Mouse (Mus musculus) 416B (cell line): ENCODE measurements around the gene Btbd10.

Source experiments
- DNase-seq: peaks from one replicate; pipeline ENCODE4 v3.0.0; 2011; ENCODE audit warnings: low read depth

Gene Btbd10

GRCm38 (mm10) chr7:113368746-113369619, at the start of gene Btbd10:
Gene Btbd10, minus strand, starts transcription at chr7:113369392.
- peak; percentile 97 for DNase-seq

DNA sequence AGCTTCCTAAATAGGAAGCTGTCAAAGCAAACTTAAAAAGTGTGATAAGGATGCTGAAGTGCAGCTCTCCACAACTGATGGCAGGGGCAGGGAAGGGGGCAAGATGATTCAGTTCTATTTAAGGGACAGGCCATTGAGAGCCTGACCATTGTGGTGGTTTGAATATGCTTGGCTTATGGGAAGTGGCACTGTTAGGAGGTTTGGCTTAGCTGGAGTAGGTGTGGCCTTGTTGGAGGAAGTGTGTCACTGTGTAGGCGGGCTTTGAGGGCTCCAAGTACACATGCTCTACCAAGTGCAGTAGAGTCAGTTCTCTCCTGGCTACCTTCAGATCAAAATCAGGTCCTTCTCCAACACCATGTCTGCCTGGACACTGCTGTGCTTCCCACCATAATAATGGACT, 47.3 kb upstream of the Btbd10 start:
- peak; percentile 61 for DNase-seq

GRCm38 (mm10) chr7:113415256-113415655, 46.1 kb upstream of the Btbd10 start:
- DNase-seq, result no peak

- peak; percentile 19 for DNase-seq
These were observed 39.5 kb upstream of the Btbd10 start for GRCm38 (mm10) chr7:113408712-113409111.

GRCm38 (mm10) chr7:113398083-113398482, 28.9 kb upstream of the Btbd10 start:
- DNase-seq, result no peak

DNA sequence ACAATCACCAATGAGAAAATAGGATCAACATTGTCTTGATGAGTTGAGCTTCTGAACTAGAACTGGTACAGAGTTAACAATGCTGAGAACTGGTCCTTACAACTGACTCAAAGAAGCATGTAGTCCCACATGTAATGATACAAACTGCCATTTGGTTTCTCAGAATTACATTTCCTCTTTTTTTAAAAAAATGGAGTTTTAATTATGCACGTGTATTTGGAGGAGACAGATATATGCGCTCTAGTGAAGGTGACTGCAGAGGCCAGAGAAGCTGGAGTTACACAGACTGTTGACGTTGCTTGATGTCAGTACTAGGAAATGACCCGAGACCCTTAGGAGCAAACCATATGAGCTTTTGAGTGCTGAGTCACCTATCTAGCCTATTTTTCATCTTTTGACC, 27.5 kb upstream of the Btbd10 start:
- DNase-seq, result no peak

DNA sequence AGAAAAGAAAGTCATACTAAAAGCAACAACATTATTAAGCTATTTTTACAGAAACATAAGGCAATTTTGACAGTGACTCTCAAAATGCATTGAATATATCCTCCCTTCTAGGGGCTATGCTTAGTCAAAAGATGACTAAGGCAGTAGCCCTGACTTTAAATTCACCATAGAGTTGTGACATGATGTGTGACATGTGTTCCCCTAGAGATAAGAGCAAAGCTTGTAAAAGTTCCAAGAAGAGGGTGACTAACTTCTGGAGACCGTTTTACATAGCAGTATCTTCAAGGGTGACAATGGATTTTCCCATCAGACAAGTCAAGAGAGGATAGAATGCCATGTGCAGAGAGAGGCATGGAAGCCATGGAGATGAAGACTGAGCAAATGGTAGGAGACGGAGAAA, 22.4 kb upstream of the Btbd10 start:
- peak; percentile 66 for DNase-seq

GRCm38 (mm10) chr7:113388470-113388869, 19.3 kb upstream of the Btbd10 start, which contains the start of gene Pth:
Gene Pth, minus strand, starts transcription at chr7:113388570.
- DNase-seq, result no peak

- peak; percentile 98 for DNase-seq
These were observed 8.9 kb upstream of the Btbd10 start for GRCm38 (mm10) chr7:113377875-113378658.

- no peak for DNase-seq
These were observed 3.5 kb upstream of the Btbd10 start for GRCm38 (mm10) chr7:113372682-113373081.

- DNase-seq, result peak; percentile 84
These were observed 588 bp upstream of the Btbd10 start for GRCm38 (mm10) chr7:113369620-113370340.

GRCm38 (mm10) chr7:113367440-113367839, 1.8 kb downstream of the Btbd10 start:
- no peak for DNase-seq

DNA sequence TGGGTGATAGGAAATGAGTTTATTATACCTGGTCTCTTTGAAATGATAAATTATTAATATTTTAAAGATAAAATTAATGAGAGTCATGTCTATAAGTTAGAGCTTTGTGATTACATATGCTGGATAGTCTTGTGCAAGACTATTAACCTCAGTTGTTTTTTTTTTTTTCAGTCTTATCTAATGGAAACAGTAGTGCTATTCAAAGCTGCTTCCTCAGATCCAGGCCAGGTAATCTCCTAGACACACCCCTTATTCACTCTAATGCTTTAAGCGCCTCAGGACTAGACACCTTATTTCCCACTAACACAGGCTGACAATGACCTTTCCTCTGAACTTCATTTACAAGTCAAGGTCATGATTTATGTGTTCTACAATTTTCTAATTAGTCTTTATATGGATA, 20.1 kb downstream of the Btbd10 start:
- peak; percentile 69 for DNase-seq

- no peak for DNase-seq
These were observed 21.5 kb downstream of the Btbd10 start for GRCm38 (mm10) chr7:113347694-113348093.

- DNase-seq, result peak; percentile 45
These were observed 21.9 kb downstream of the Btbd10 start for GRCm38 (mm10) chr7:113347271-113347670.

DNA sequence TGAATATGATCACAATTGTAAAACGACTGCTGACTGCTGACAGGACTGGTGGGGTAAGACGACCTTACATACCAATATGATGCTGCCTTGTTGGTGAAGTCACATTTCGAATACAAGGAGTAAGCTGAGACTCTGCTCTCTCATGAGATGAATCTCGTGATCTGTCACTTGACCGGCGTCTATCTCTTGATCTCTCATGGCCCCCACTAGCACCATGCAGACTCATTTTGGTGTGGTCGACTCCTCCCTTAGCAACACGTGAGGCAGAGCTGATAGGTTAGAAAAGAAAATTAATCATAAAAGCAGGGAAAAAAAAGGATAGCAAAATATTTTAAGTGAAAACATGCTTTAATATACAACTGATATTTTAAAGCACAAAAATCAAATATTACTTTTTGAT, 33.9 kb downstream of the Btbd10 start:
- DNase-seq, result no peak

DNA sequence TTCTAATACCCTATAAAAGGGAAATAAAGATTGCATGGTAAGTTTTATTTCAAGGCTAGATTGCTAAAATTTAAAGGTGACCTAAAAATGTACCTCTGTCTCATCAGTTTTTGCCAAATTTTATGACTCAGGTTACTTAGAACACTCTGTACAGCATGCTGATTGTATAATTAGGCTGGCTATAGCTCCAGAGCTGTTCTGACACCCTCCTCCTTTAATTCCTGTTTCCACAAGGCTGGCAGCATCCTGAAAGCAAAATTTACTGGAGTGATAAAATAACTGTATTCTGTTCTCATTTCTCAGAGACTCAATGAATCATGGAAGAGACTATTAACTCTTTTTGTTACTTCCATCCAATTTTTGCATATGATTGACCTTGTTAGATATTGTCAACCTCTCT, 35.2 kb downstream of the Btbd10 start:
- DNase-seq, result no peak

DNA sequence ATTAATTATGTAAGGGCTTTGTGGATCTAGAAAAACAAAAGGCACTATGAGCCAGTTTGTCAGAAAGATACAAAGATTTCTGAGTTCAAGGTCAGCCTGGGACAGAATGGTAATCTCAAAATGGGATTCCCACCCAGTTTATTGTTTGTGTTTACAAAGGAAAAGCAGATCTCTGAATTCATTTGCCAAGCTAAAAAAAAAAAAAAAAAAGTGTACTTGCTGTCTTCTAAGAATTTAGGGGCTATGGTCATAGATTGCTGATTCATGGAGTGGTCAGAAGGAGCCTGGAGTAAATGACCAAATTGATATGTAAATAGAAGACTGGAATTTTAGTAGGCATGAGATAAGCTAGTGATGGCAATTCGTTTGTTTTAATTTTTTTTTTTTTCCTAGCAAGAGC, 49.1 kb downstream of the Btbd10 start:
- DNase-seq, result no peak

- peak; percentile 70 for DNase-seq
These were observed 57.4 kb downstream of the Btbd10 start for GRCm38 (mm10) chr7:113311784-113312183.

GRCm38 (mm10) chr7:113310136-113310535, 59.1 kb downstream of the Btbd10 start:
- DNase-seq, result no peak

DNA sequence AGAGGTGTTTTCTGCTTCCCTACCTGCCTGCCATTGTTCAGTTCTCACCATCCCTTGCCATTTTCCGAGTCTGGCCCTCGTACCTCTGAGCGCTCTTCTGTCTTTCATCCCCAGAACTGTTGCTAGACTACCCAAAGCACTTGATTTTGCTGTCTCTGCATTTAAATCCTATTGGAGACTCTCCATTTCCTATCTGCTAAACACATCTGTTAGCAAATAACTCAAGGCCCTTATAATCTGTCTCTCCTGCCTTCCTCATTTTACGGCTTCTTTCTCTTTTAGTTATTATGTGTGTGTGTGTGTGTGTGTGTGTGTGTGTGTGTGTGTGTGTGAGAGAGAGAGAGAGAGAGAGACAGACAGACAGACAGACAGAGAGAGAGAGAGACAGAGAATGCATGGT, 71.4 kb downstream of the Btbd10 start:
- no peak for DNase-seq
